Mouse (Mus musculus): Measurements from ENCODE around the gene Dnm3. TPM values are rescaled to one million over a fixed set of nuclear protein-coding genes. Genes with fewer than 3 reads are reported as not detected.

The Dnm3 gene
- polyA plus RNA-seq, 1 experiment from 2014 or later = 27.8 TPM

DNA sequence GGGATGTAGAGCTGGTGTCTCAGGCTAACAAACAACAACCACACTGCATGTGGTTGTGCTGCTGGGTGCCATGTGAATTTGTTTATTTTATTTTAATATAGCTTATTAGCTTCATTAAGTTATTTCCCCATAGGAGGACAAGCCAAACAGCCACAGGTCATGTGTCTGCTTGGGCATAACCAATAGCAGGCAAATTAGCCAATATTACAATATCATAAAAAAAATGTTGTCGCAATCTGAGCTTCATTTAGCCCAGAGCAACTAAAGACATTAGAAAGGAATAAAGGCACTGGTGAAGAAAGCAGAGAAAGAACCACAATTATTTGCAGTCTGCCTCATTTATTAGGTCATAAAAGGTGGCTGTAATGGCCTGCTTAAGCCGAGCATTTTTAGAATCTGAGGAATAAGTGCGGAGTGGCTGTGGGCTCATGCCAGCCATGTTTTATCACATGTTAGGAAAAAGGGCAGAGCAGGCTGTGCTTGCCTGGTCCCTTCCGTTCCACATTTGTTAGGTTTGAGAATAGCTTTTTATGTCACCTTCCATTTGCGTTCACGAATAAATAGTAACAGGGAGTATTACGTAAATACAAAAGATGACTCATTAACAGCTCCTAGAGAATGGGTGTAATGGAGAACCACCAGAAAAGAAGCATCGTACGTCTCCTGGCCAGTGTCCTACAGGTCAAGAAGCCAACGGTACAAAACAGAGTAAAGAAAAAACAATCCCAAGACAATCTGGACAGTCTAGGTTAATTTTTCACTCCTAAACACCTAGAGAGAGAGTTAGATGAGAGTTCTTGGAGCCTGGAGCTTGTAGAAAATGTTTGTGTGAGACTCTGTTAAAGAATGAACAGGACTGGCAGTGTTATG, 376.6 kb downstream of the Dnm3 start:
- H3K4me1 ChIP-seq = no peaks in the 10 kb centered on the region
- H3K4me2 ChIP-seq (replicated peaks) = no peak overlapping the region
- no peak for ATAC-seq (ENCODE audit: low FRiP score, low read depth)
- H3K27me3 ChIP-seq (replicated peaks) = no peaks in the 10 kb centered on the region
- no peaks in the 10 kb centered on the region for H3K9me3 ChIP-seq
- no peak overlapping the region for H3K27ac ChIP-seq
- no peaks in the 10 kb centered on the region for H3K36me3 ChIP-seq
- 77% methylated on average over 10 of the region's 10 CpGs for WGBS
- H3K9ac ChIP-seq = no peak overlapping the region
- no peak overlapping the region for H3K4me3 ChIP-seq

DNA sequence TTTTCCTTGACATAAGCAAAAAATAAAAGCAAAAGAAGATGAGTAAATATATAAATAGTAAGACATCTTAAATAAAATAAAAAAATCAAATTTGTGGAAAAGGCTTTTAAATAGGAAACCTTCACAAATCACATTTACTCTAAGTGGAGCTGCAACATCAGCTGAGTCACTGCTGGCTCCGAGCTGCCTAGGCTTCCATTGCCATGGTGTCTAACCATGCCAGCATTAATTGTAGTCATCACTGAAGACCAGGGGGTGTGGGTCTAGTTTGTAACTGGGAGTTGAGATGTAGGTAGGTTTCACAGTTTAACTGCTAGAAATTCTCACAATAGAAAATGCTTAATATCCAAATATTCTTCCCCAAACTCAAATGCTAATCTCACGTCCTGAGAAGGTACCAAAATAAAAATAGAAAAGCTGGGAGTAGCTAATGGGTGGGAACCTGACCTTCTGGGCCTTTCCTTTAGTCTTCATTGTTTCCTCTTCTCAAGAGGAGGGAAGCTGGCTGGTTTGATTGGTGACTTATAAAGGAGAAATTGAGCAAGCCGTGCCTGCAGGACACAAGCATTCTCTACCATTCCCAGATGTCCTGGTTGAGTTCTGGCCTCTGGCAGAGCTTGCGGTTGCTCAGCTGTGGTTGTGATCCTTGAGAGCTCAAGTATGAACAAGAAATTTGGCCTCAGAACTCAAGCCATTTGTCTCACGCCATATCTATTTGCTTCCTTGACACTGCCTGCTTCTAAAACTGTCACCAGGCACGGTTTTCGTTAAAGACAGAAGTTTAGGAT, 377.6 kb downstream of the Dnm3 start:
- 81% methylated on average over 7 of the region's 7 CpGs for WGBS

GRCm38 (mm10) chr1:162099203-162099602, 378.6 kb downstream of the Dnm3 start:
- Histone ChIP-seq H3K4me3 (no peak overlapping the region), H3K9me3 (no peaks in the 10 kb centered on the region), H3K4me2 (replicated peaks) (no peak overlapping the region), H3K27me3 (replicated peaks) (no peaks in the 10 kb centered on the region), H3K4me1 (no peaks in the 10 kb centered on the region), H3K27ac (no peak overlapping the region), H3K36me3 (no peaks in the 10 kb centered on the region), H3K9ac (no peak overlapping the region)
- ATAC-seq (ENCODE audit: low FRiP score, low read depth) = no peak
- 90% methylated on average over 3 of the region's 3 CpGs for WGBS

More for the DNA sequence above, 377.6 kb downstream of the Dnm3 start:
- Histone ChIP-seq H3K27ac (no peak overlapping the region), H3K36me3 (no peaks in the 10 kb centered on the region), H3K9ac (no peak overlapping the region), H3K9me3 (no peaks in the 10 kb centered on the region), H3K4me1 (no peaks in the 10 kb centered on the region), H3K27me3 (replicated peaks) (no peaks in the 10 kb centered on the region), H3K4me2 (replicated peaks) (no peak overlapping the region), H3K4me3 (no peak overlapping the region)
- ATAC-seq (ENCODE audit: low FRiP score, low read depth) = no peak

- H3K4me2 ChIP-seq (replicated peaks) = no peak overlapping the region
- no peaks in the 10 kb centered on the region for H3K4me1 ChIP-seq
- no peaks in the 10 kb centered on the region for H3K36me3 ChIP-seq
- no peak overlapping the region for H3K9ac ChIP-seq
- no peaks in the 10 kb centered on the region for H3K9me3 ChIP-seq
- no peak for ATAC-seq (ENCODE audit: low FRiP score, low read depth)
- no peak overlapping the region for H3K27ac ChIP-seq
- H3K27me3 ChIP-seq (replicated peaks) = no peaks in the 10 kb centered on the region
- H3K4me3 ChIP-seq = no peak overlapping the region
- WGBS = 87% methylated on average over 8 of the region's 8 CpGs
Observed at GRCm38 (mm10) chr1:162094523-162095272, 383.1 kb downstream of the Dnm3 start.

DNA sequence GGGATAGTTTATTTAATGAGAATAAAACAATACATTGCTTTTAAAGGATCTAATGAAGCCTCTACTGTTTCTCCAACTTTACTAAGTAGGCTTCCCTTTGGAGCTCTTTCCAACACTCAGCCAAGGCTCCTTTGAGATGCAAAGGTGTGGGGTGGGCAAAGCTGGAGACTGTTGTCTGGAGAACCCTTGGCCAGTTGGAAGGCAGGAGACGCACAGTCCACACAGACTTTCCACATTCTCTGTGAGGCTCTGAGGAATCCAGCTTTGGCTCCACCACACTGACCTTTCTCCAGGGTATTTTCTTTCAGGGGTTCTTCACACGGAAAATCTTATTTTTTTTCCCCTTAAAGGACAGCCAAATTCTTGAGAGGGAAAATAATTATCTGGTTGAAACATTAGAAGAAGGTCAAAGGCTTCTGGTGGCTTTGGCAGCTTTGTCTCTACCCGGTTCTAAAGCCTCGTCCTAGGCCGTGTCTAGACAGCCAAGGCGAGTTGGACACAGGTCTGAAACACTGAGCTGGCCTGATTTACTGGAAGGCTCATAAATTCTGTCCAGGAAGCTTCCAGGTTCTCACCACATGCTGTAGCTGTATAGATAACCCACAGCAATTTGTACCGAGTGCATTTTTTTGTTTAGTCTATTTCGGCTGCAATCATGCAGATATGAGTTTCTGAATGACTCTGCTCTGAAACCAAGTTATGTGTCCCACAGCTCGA, 383.9 kb downstream of the Dnm3 start:
- H3K27ac ChIP-seq = no peak overlapping the region
- no peaks in the 10 kb centered on the region for H3K27me3 ChIP-seq (replicated peaks)
- H3K4me1 ChIP-seq = no peaks in the 10 kb centered on the region

GRCm38 (mm10) chr1:162092899-162093659, 384.8 kb downstream of the Dnm3 start:
- Histone ChIP-seq H3K9me3 (no peaks in the 10 kb centered on the region), H3K4me1 (no peaks in the 10 kb centered on the region), H3K36me3 (no peaks in the 10 kb centered on the region), H3K27me3 (replicated peaks) (no peaks in the 10 kb centered on the region), H3K4me2 (replicated peaks) (no peak overlapping the region), H3K4me3 (no peak overlapping the region), H3K27ac (no peak overlapping the region), H3K9ac (no peak overlapping the region)
- no peak for ATAC-seq (ENCODE audit: low FRiP score, low read depth)
- 75% methylated on average over 3 of the region's 3 CpGs for whole genome bisulfite sequencing

More for the DNA sequence above, 383.9 kb downstream of the Dnm3 start:
- H3K9me3 ChIP-seq = no peaks in the 10 kb centered on the region
- H3K9ac ChIP-seq = no peak overlapping the region
- 67% methylated on average over 9 of the region's 9 CpGs for WGBS
- H3K4me2 ChIP-seq (replicated peaks) = no peak overlapping the region
- H3K36me3 ChIP-seq = no peaks in the 10 kb centered on the region
- ATAC-seq (ENCODE audit: low FRiP score, low read depth) = no peak
- no peak overlapping the region for H3K4me3 ChIP-seq

- no peaks in the 10 kb centered on the region for H3K4me1 ChIP-seq
- no peak overlapping the region for H3K4me2 ChIP-seq (replicated peaks)
- no peaks in the 10 kb centered on the region for H3K9me3 ChIP-seq
- H3K36me3 ChIP-seq = no peaks in the 10 kb centered on the region
- H3K27me3 ChIP-seq (replicated peaks) = no peaks in the 10 kb centered on the region
- H3K4me3 ChIP-seq = no peak overlapping the region
- no peak overlapping the region for H3K27ac ChIP-seq
- no peak for ATAC-seq (ENCODE audit: low FRiP score, low read depth)
- WGBS = 89% methylated on average over 8 of the region's 8 CpGs
- no peak overlapping the region for H3K9ac ChIP-seq
Observed at GRCm38 (mm10) chr1:162092401-162092800, 385.4 kb downstream of the Dnm3 start.

DNA sequence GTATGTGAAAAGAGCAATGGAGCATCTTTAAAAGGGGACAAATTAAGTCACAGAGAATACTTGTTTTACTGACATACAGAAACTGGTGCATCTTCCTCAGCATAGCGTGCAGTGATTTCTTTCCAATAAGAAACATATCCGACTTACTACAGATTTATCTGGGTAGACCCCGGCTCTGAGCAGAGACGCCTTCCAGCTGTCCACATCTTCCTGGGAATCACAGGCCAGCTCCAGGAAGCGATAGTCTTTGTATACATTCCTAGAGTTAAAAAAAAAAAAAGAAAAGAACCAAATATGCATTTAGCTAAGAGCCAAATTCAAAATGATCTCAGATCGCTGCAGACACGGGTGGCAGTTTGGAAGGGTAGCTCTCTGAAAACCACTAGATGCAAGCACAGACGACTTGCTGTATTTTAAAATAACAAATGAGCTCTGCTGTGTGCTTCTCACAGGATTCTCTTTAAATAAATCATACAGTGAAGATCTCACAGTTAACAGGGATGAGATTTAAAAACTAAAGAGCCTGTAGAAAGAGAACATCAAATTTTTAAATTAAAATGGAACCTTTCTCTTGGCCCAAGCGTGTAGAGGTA, 393.9 kb downstream of the Dnm3 start:
- H3K4me2 ChIP-seq (replicated peaks) = no peak overlapping the region
- no peak for ATAC-seq (ENCODE audit: low FRiP score, low read depth)
- H3K9ac ChIP-seq = no peak overlapping the region
- H3K27me3 ChIP-seq (replicated peaks) = no peaks in the 10 kb centered on the region
- H3K4me3 ChIP-seq = no peak overlapping the region
- H3K36me3 ChIP-seq = no peaks in the 10 kb centered on the region
- no peak overlapping the region for H3K27ac ChIP-seq
- H3K4me1 ChIP-seq = no peaks in the 10 kb centered on the region
- WGBS = 73% methylated on average over 9 of the region's 9 CpGs
- no peaks in the 10 kb centered on the region for H3K9me3 ChIP-seq

DNA sequence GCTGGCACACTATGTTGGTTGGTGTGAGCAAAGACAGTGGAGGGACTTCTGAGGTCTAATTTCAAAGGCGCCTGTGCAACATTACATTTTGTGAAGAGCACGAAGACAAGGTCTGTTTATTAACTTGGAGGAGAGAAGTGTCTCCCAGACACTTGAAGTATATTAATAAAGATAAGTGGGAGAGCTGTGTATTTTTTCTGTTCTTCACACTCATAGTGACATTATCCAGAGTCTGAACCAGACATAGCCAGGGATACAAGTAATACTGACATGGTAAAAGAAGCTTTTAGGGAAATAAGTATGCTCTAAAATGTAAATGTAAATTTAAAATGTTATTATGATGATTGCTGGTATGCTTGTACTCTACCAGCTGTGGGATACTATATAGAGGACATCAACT, 394.5 kb downstream of the Dnm3 start:
- Histone ChIP-seq H3K9ac (no peak overlapping the region), H3K9me3 (no peaks in the 10 kb centered on the region), H3K36me3 (no peaks in the 10 kb centered on the region), H3K27ac (no peak overlapping the region), H3K4me1 (no peaks in the 10 kb centered on the region), H3K27me3 (replicated peaks) (no peaks in the 10 kb centered on the region), H3K4me3 (no peak overlapping the region), H3K4me2 (replicated peaks) (no peak overlapping the region)
- WGBS = 83% methylated on average over 2 of the region's 2 CpGs
- ATAC-seq (ENCODE audit: low FRiP score, low read depth) = no peak

DNA sequence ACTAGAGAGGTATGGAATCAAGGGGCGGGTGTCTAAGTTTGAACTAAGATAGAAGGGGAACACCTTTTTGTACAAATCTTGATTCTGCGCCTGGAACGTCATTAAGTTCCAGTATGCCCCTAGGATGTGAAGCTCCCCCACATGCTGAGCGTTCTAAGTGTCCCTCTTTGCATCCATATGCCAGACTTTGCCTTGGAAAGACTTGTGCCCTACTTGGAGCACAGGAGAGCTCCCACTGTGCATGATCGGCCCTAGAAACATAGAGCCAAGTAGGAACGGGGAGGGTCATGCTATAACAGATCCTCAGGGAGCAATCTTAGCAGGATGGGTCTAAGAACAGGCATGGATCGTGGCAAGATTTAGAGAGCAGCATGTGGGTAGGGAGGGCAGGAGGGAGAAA, 395.1 kb downstream of the Dnm3 start:
- ATAC-seq (ENCODE audit: low FRiP score, low read depth) = no peak
- Histone ChIP-seq H3K4me1 (no peaks in the 10 kb centered on the region), H3K27ac (no peak overlapping the region), H3K4me3 (no peak overlapping the region), H3K27me3 (replicated peaks) (no peaks in the 10 kb centered on the region), H3K9me3 (no peaks in the 10 kb centered on the region), H3K9ac (no peak overlapping the region), H3K4me2 (replicated peaks) (no peak overlapping the region), H3K36me3 (no peaks in the 10 kb centered on the region)
- WGBS = 78% methylated on average over 7 of the region's 7 CpGs

All from neural tube, embryonic 12.5 days (tissue).